ENCODE assay signal across 7 mouse cellular contexts in the genomic region with DNA sequence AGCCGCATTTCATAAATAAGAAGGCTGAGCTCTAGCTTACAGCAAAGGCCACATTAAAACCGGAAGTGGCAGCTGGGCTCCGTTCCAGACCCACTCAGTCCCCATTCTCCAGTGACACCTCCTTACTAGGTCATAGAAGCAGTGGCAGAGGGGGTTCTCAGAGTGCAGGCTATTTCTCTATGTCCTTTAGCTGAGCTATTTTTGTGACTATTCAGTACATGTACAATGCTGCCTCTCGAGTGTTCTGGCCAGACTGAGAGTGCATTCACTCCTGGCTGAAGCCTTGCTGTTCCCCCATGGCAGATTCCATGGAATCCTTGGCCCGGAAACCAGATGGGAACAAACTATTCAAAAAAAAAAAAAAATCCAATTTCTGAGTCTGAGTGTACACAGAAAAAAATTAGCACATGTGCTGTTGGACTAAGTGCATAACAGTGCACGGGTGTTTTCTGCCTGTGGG.
A peak's percentile ranks its signal among the peaks of the same experiment; 100 is the strongest.
DNase-seq lines count a peak whose midpoint lies in the region; ATAC-seq and TF ChIP-seq lines count a peak whose summit lies in the region.

No protein-coding gene starts in this region.

- peaks cover 35% of the 10 kb centered on the region for H3K4me1 ChIP-seq in kidney, postnatal 0 days (replicated peaks; ENCODE audit: insufficient read depth, low read length)

- WGBS in kidney, postnatal 0 days: 37% methylated on average over 6 of the region's 6 CpGs

- no peaks in the 10 kb centered on the region for H3K36me3 ChIP-seq in kidney, postnatal 0 days (ENCODE audit: insufficient read depth, low read length)

- peak overlapping the region; percentile 50; the same call in 1 of the 2 replicates for H3K27ac ChIP-seq in kidney, postnatal 0 days

- H3K4me3 ChIP-seq in kidney, postnatal 0 days (replicated peaks; ENCODE audit: low read depth, low read length): no peak overlapping the region

- DNase-seq in left cerebral cortex, postnatal 14 days (ENCODE audit: low spot score in 2 of 2): peak; percentile 21 to 56
- DNase-seq in left cerebral cortex, adult 8-10 months (ENCODE audit: low spot score in 2 of 2): no peak
- DNase-seq in brain, adult 2 months (ENCODE audit: low read depth, low spot score): peak; percentile 67
- peak; percentile 61 for DNase-seq in gastrocnemius, postnatal 25 days
- DNase-seq in kidney, postnatal 0 days (ENCODE audit: low spot score): peak; percentile 68
- DNase-seq in lung, postnatal 36 days: peak; percentile 89
- no peak for DNase-seq in embryo, embryonic 11 days

- intact Hi-C loops in left cerebral cortex, postnatal 14 days (cut with DNase I): no loop called here

- ATAC-seq in kidney, postnatal 0 days (replicated peaks; ENCODE audit: low FRiP score, low read depth): no peak

- no peak overlapping the region for H3K9ac ChIP-seq in kidney, postnatal 0 days (ENCODE audit: low read depth, low read length)

- H3K9me3 ChIP-seq in kidney, postnatal 0 days (replicated peaks; ENCODE audit: low read length): no peaks in the 10 kb centered on the region

- H3K27me3 ChIP-seq in kidney, postnatal 0 days (ENCODE audit: insufficient read depth, low read length): no peaks in the 10 kb centered on the region

- TF ChIP-seq CTCF in kidney, postnatal 0 days (IDR thresholded peaks at IDR 0.05; ENCODE audit: low read depth): peak; percentile 13; the same call in 1 of the 2 replicates

- no peak overlapping the region for H3K4me2 ChIP-seq in kidney, postnatal 0 days (ENCODE audit: low read length)

Comparison
In these comparisons a context has a peak if more than half of its experiments do, and no peak if none do; other contexts are left out.
1. DNase-seq: peak in left cerebral cortex, postnatal 14 days (2 of 2), brain, adult 2 months (single experiment), gastrocnemius, postnatal 25 days (single experiment), kidney, postnatal 0 days (single experiment) and lung, postnatal 36 days (single experiment); none in left cerebral cortex, adult 8-10 months (0 of 2) and embryo, embryonic 11 days (single experiment).